Mouse (Mus musculus): Measurements from ENCODE around the gene Pygb.

Pygb gene

GRCm38 (mm10) chr2:150786251-150787180 lies at the start of gene Pygb:
Gene Pygb, plus strand, starts transcription at chr2:150786735.
- DNase-seq (ENCODE audit: low spot score in 2 of 2), result peak; percentile 84

DNA sequence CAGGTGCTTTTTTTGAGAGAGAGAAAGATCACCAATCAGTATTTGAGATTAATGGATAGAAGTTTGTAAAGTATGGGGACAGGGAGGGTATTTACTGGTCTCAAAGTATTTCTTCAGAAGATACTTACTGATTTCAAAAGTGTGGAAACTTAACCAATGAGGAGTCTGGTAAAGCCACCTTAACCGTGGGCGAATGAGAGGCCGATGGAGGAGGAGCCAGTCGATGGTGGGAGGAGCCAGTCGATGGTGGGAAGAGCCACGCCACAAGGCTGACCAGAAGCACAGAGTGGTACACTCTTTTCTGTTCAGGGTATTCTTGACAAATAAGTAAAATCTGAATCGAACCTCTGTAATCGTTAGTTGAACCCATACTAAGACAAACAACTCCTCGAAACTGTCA lies 48.7 kb upstream of the Pygb start:
- DNase-seq (ENCODE audit: low spot score in 2 of 2), result no peak

- no peak for DNase-seq (ENCODE audit: low spot score in 2 of 2)
These were observed 46.2 kb upstream of the Pygb start for GRCm38 (mm10) chr2:150740145-150740841.

- no peak for DNase-seq (ENCODE audit: low spot score in 2 of 2)
These were observed 45.1 kb upstream of the Pygb start for GRCm38 (mm10) chr2:150741405-150741804.

DNA sequence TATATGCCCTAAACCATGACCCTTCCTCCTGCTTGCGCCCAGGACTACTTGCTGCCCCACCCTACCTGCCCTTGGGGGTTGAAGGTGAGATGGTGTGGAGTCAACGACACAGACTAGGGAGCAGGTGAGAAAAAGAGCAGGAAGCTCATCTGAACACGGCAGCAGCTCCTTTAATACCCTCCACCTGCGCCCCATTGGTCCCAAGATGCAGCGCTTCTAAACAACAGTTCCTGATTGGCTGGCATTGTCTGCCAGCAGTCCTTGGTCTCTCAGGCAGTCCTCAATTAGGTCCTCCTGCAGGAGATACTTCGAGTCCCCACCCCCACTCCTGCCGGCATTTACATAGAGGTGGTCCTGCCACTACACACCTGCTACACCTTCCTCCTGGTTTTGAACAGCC lies 41.5 kb upstream of the Pygb start:
- DNase-seq (ENCODE audit: low spot score in 2 of 2), result no peak

- DNase-seq (ENCODE audit: low spot score in 2 of 2), result peak; percentile 99
These were observed 37.7 kb upstream of the Pygb start, which contains the start of gene Entpd6 for GRCm38 (mm10) chr2:150748854-150749253. Gene Entpd6, plus strand, starts transcription at chr2:150749042.

GRCm38 (mm10) chr2:150749283-150749682 lies 37.3 kb upstream of the Pygb start:
- no peak for DNase-seq (ENCODE audit: low spot score in 2 of 2)

- DNase-seq (ENCODE audit: low spot score in 2 of 2), result no peak
These were observed 36.2 kb upstream of the Pygb start for GRCm38 (mm10) chr2:150750129-150750979.

DNA sequence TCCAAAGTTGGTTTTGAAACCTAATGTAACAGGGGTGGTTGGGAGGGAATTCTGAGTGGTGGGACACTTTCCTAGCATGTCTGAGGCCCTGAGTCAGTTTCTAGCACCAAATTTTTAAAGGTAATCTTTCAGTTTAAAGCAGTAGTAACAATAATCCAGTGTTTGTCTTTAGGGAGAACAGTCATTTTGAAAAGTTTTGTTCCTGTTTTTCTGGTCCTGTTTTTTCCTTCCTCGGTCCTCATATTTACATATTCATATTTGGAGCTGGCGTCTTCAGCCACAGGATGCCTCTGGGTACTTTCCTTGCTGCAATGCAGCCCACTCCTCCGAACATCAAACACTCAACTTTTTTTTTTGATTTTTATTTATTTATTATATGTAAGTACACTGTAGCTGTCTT lies 31.5 kb upstream of the Pygb start:
- DNase-seq (ENCODE audit: low spot score in 2 of 2), result no peak

- DNase-seq (ENCODE audit: low spot score in 2 of 2), result no peak
These were observed 25.1 kb upstream of the Pygb start for GRCm38 (mm10) chr2:150761476-150761875.

- DNase-seq (ENCODE audit: low spot score in 2 of 2), result no peak
These were observed 20.9 kb upstream of the Pygb start for GRCm38 (mm10) chr2:150765619-150766018.

DNA sequence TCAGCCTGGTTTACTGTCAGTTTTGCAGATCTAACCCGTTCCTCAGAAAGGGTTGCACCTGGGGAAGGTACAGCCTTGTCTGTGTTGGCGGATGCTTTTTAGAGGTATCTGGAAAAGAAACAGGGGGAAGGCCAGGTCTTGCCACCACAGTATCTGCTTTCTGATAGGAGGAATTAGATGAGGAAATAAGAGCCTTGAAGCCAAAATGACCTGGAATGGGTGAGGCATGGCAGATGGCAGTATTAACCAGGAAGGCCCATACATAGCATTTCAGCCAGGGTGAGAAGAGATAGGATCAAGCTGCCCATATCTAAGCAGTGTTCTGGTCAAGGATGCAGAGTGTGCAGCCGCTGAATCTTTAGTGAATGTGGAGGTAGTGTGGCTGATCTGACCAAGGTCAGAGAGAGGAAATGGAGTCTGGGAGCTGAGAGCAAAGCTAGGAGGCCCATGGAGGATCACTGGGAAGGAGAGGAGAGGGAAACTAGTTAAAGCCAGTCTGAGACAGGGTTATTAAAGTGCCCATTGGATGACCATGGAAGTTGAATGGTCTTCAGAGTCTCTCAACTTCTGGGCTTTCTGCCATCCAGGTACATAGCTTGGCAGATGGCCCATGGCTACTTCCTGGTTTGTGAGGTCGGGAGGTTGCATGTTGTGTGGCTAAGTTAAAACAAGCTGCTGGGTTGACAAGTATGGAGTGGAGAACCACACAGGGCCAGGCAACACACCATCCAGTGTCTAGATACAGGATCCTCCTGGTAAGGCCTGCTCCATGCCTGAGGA lies 20.3 kb upstream of the Pygb start:
- no peak for DNase-seq (ENCODE audit: low spot score in 2 of 2)

GRCm38 (mm10) chr2:150768678-150769077 lies 17.9 kb upstream of the Pygb start:
- no peak for DNase-seq (ENCODE audit: low spot score in 2 of 2)

DNA sequence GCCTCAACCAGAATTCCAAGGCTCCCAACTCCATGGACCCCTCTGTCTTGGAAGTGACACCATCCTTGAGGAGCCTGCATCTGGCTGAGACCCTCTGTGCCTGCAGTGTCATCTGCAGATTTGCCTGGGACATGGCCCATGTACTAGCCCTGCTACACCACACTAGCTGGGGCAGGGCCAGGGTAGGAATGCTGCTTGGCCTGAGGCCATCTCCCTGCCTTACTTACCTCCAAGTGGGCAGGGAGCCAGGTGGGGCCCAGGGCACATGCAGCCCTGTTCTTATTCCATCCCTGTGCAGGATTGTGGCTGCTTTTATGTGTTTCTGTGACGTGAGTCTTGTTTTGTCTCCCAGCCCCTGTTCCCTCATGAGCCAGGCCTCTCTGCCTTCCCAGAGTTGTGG lies 15.8 kb upstream of the Pygb start:
- DNase-seq (ENCODE audit: low spot score in 2 of 2), result no peak

DNA sequence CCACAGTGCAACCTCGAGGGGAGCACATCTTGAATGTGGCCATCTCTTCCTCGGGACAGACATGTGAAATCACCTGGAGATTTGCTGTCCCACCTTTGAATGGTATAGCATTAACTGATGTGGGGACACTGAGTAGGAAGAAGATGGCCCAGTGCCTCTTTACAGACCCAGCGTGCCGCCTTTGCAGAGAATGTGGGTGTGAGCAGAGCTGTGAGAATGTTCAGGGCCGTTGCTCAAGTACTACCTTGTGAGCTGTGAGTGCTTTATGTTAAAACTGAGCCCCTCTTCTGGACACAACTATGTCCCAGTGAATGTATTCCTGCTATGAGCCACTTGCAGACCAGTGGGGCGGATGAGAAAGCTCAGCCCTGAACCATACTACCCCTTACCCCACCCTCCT lies 15.4 kb upstream of the Pygb start:
- no peak for DNase-seq (ENCODE audit: low spot score in 2 of 2)

DNA sequence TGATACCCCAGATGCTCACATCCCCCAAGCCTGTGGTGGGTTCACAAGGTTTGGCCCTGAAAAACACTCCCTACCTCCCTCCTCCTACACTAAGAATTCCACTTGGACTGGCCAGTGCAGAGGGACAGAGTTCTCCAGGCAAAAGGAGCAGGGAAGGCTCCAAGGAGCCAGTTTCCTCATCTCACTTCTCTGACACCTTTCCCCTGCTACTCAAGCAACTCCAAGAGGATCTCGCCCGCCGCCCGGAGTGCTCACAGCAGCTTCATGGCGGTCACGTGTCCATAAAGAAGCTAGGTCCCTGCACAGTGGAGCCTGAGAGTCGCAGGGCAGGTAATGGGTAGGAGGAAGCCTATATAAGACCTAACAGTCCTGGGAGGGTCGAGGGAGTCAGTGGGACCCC lies 14.5 kb upstream of the Pygb start:
- DNase-seq (ENCODE audit: low spot score in 2 of 2), result no peak

DNA sequence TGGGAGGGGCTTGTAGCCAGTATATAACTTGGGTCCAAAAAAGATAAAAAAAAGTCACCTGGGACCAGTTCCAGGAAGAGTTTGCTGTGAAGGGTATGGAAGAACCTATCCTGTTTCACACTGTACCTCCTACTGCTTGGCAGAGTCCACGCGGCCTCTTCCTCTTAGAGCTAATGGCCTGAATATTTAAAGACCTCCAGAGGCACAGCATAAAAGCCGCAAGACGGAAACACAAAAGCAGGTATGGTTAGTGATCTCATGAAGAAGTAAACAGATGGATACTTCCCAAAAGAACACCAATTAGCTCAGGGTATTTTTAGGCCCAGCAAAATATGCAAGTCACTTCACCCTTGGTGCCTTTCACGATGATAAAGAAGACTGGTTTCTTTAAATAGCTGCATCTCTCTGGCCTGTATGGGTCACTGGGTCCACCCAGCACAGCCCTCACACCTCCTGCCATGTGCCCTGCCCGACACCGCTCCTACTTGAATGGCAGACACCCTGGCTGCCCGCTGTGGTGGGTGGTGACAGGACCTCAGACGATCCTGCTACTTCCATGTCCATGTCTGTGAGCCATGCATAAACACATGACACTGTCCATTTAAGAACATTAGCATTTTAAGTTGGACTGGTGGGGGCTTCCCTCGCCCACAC lies 13.9 kb upstream of the Pygb start:
- no peak for DNase-seq (ENCODE audit: low spot score in 2 of 2)

- no peak for DNase-seq (ENCODE audit: low spot score in 2 of 2)
These were observed 3.7 kb upstream of the Pygb start for GRCm38 (mm10) chr2:150782801-150783200.

GRCm38 (mm10) chr2:150787234-150787771 lies 768 bp downstream of the Pygb start:
- no peak for DNase-seq (ENCODE audit: low spot score in 2 of 2)

DNA sequence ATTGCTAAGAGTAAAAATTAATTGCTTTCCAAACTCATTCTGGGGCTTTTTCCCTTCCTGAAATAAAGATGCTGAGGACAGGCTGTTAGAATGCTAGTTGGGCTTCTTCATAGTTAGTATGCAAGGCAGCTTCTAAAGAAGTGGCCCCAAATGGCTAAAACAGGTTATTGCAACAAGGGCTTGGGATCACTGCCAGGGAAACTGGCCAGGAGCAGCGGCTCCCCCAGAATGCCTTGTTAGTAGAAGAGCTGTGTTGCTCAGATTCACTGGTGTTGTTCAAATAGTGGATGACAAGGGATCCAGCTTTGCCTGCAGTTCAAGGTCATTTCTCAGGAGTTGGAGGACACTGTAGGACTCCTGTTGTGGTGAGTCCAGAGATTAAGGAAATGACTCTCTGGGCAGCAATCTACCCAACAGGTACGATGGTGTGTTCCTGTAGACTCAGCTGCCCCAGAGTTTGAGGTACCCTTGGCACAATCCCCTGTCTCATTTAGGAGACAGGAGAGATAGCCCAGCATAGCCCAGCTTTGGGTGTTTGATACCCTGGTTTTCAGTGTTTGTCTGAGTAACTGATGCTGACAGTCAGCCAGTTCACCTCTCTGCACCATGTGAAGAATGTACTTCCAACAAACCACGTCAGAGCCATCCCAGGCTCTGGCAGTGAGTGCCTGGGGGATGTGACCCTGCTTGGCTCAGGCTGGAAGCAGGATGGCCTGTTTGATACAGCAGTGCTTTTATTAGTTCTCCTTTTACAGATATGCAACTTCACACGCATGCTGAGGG lies 2.4 kb downstream of the Pygb start:
- peak; percentile 66 to 86 for DNase-seq (ENCODE audit: low spot score in 2 of 2)

All from frontal cortex, postnatal 36 days (tissue).